Mouse (Mus musculus): ENCODE measurements around the gene Cntd1.

DNA sequence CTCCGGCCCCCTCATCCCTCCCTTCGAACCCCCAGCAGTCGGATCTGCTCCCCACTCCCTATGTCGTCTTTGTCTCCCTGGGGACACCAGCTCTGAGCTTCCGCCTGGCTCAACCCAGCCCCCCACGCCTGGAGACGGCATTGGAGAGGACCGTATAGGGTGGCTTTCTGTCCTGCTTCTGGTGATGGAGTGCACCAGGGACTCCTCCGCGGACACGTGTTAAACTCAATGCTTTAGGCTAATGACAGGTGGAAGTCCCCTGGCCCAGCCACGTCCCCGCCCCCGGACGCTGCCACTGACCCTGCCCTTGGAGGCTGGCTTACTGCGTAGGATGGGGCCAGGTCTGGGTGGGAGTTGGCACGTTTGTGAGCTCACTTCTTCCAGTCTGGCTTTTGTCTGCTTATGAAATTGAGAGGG, 37.7 kb downstream of the Cntd1 start:
- no peak for TF ChIP-seq CTCF (IDR thresholded peaks at IDR 0.05; ENCODE audit: borderline replicate concordance, control insufficient read depth, extremely low read depth, insufficient read depth, low read length, poor library complexity)
- TF ChIP-seq POLR2A (IDR thresholded peaks at IDR 0.05; ENCODE audit: control insufficient read depth, extremely low read depth, insufficient read depth, low read length, poor library complexity): no peak
